Mouse (Mus musculus) hindbrain, embryonic 16.5 days (tissue): ENCODE results near the gene Gria1. TPM values are rescaled to one million over a fixed set of nuclear protein-coding genes. Genes with fewer than 3 reads are reported as not detected.
A peak's percentile ranks its signal among the peaks of the same experiment; 100 is the strongest.

Source experiments
- ATAC-seq: fragments of 200-750 bp; cut with Nextera tagmentation; 2 replicates; pipeline ENCODE4 v1.8.0; 2017; ENCODE audit warnings: moderate TSS enrichment, moderate library complexity
- H3K27ac ChIP-seq: fragments of 300-500 bp; sonication (generic); 2 replicates; pipeline ENCODE4 v1.5.1; 2014; ENCODE audit warnings: low read depth, mild to moderate bottlenecking, control low read depth, low read length, moderate library complexity
- H3K27me3 ChIP-seq: fragments of 300-500 bp; sonication (generic); replicated peaks from 2 replicates; pipeline ENCODE4 v1.6.1; 2014; ENCODE audit warnings: low read length; ENCODE audit not compliant: control insufficient read depth, insufficient read depth
- H3K36me3 ChIP-seq: fragments of 300-500 bp; sonication (generic); 2 replicates; pipeline ENCODE4 v1.6.1; 2014; ENCODE audit warnings: mild to moderate bottlenecking, low read length, moderate library complexity, mixed read lengths; ENCODE audit not compliant: control insufficient read depth, insufficient read depth
- H3K4me1 ChIP-seq: fragments of 300-500 bp; sonication (generic); 2 replicates; pipeline ENCODE4 v1.6.1; 2014; ENCODE audit warnings: low read depth, low read length; ENCODE audit not compliant: control insufficient read depth, insufficient read depth
- H3K4me2 ChIP-seq: fragments of 300-500 bp; sonication (generic); 2 replicates; pipeline ENCODE4 v1.6.1; 2014; ENCODE audit warnings: mild to moderate bottlenecking, low read length, control low read depth, moderate library complexity
- H3K4me3 ChIP-seq: fragments of 300-500 bp; sonication (generic); 2 replicates; pipeline ENCODE4 v1.5.1; 2014; ENCODE audit warnings: mild to moderate bottlenecking, low read length, control low read depth, moderate library complexity
- H3K9ac ChIP-seq: fragments of 300-500 bp; sonication (generic); 2 replicates; pipeline ENCODE4 v1.6.1; 2014; ENCODE audit warnings: low read depth, mild to moderate bottlenecking, control low read depth, low read length, moderate library complexity
- H3K9me3 ChIP-seq: fragments of 300-500 bp; sonication (generic); 2 replicates; pipeline ENCODE4 v1.6.1; 2014; ENCODE audit warnings: mild to moderate bottlenecking, low read length, moderate library complexity; ENCODE audit not compliant: control insufficient read depth
- WGBS: fragments of 180-500 bp; shearing (Covaris S2); extraction: QIAGEN DNeasy Blood & Tissue Kit; methylation state at CpG from one replicate; pipeline ENCODE4 v1.1.7; 2014; 5-methylcytosine and 5-hydroxymethylcytosine counted together
- polyA plus RNA-seq: library from polyadenylated mRNA; unstranded; fragments of >200 nt; fragmentation: Nextera tagmentation; extraction: Ambion mirVana; gene quantifications from 2 replicates; pipeline ENCODE4 v1.2.1, GENCODE M21; 2015

The Gria1 gene
- polyA plus RNA-seq, 1 experiment from 2014 or later = 47.7 TPM

GRCm38 (mm10) chr11:57039306-57039705 is 28.1 kb downstream of the Gria1 start:
- H3K9ac ChIP-seq = no peak overlapping the region
- no peak overlapping the region for H3K27ac ChIP-seq
- no peaks in the 10 kb centered on the region for H3K27me3 ChIP-seq
- ATAC-seq = no peak
- H3K9me3 ChIP-seq = no peaks in the 10 kb centered on the region
- 66% methylated on average over 8 of the region's 8 CpGs for WGBS
- H3K4me1 ChIP-seq = no peaks in the 10 kb centered on the region
- no peaks in the 10 kb centered on the region for H3K36me3 ChIP-seq
- no peak overlapping the region for H3K4me2 ChIP-seq
- H3K4me3 ChIP-seq = no peak overlapping the region

GRCm38 (mm10) chr11:57042057-57042456 is 30.9 kb downstream of the Gria1 start:
- Histone ChIP-seq H3K4me2 (no peak overlapping the region), H3K9ac (no peak overlapping the region), H3K9me3 (no peaks in the 10 kb centered on the region), H3K27me3 (no peaks in the 10 kb centered on the region), H3K4me1 (no peaks in the 10 kb centered on the region), H3K36me3 (no peaks in the 10 kb centered on the region), H3K27ac (no peak overlapping the region), H3K4me3 (no peak overlapping the region)
- no peak for ATAC-seq
- 91% methylated on average over 3 of the region's 3 CpGs for WGBS

GRCm38 (mm10) chr11:57044146-57044545 is 33.0 kb downstream of the Gria1 start:
- H3K4me1 ChIP-seq = no peaks in the 10 kb centered on the region
- no peak overlapping the region for H3K9ac ChIP-seq
- H3K27me3 ChIP-seq = no peaks in the 10 kb centered on the region
- ATAC-seq = no peak
- H3K4me2 ChIP-seq = no peak overlapping the region
- H3K9me3 ChIP-seq = no peaks in the 10 kb centered on the region
- no peak overlapping the region for H3K27ac ChIP-seq
- H3K36me3 ChIP-seq = no peaks in the 10 kb centered on the region
- no peak overlapping the region for H3K4me3 ChIP-seq
- 69% methylated on average over 5 of the region's 5 CpGs for WGBS

GRCm38 (mm10) chr11:57051666-57052562 is 40.7 kb downstream of the Gria1 start:
- Histone ChIP-seq H3K27ac (peak overlapping the region; percentile 13; the same call in 1 of the 2 replicates), H3K4me3 (no peak overlapping the region), H3K9ac (no peak overlapping the region), H3K36me3 (no peaks in the 10 kb centered on the region), H3K9me3 (no peaks in the 10 kb centered on the region), H3K4me2 (no peak overlapping the region), H3K27me3 (no peaks in the 10 kb centered on the region), H3K4me1 (peaks cover 3% of the 10 kb centered on the region; the same call in 1 of the 2 replicates)
- 55% methylated on average over 6 of the region's 6 CpGs for WGBS
- peak; percentile 90 for ATAC-seq

GRCm38 (mm10) chr11:57062441-57062840 is 51.3 kb downstream of the Gria1 start:
- WGBS = 89% methylated on average over 3 of the region's 3 CpGs
- Histone ChIP-seq H3K4me2 (no peak overlapping the region), H3K27me3 (no peaks in the 10 kb centered on the region), H3K9me3 (no peaks in the 10 kb centered on the region), H3K9ac (no peak overlapping the region), H3K4me1 (no peaks in the 10 kb centered on the region), H3K4me3 (no peak overlapping the region), H3K36me3 (no peaks in the 10 kb centered on the region), H3K27ac (no peak overlapping the region)
- ATAC-seq = no peak

GRCm38 (mm10) chr11:57070196-57070901 is 59.2 kb downstream of the Gria1 start:
- H3K4me2 ChIP-seq = no peak overlapping the region
- H3K4me1 ChIP-seq = peaks cover 9% of the 10 kb centered on the region
- H3K4me3 ChIP-seq = no peak overlapping the region
- H3K36me3 ChIP-seq = no peaks in the 10 kb centered on the region
- no peak overlapping the region for H3K9ac ChIP-seq
- peak; percentile 72 for ATAC-seq
- whole genome bisulfite sequencing = 38% methylated on average over 8 of the region's 8 CpGs
- H3K9me3 ChIP-seq = no peaks in the 10 kb centered on the region
- peak overlapping the region; percentile 19; the same call in 1 of the 2 replicates for H3K27ac ChIP-seq
- H3K27me3 ChIP-seq = no peaks in the 10 kb centered on the region

- 41% methylated on average over 6 of the region's 6 CpGs for WGBS
- H3K4me3 ChIP-seq = no peak overlapping the region
- H3K27me3 ChIP-seq = no peaks in the 10 kb centered on the region
- H3K9me3 ChIP-seq = no peaks in the 10 kb centered on the region
- H3K4me1 ChIP-seq = peaks cover 9% of the 10 kb centered on the region
- H3K9ac ChIP-seq = no peak overlapping the region
- H3K4me2 ChIP-seq = no peak overlapping the region
- no peaks in the 10 kb centered on the region for H3K36me3 ChIP-seq
- no peak overlapping the region for H3K27ac ChIP-seq
- no peak for ATAC-seq
These were observed 61.0 kb downstream of the Gria1 start for GRCm38 (mm10) chr11:57072171-57072570.

- H3K9me3 ChIP-seq = no peaks in the 10 kb centered on the region
- 70% methylated on average over 3 of the region's 3 CpGs for WGBS
These were observed 68.2 kb downstream of the Gria1 start for GRCm38 (mm10) chr11:57079423-57079822.

GRCm38 (mm10) chr11:57089527-57089926 is 78.3 kb downstream of the Gria1 start:
- Histone ChIP-seq H3K4me1 (no peaks in the 10 kb centered on the region), H3K27me3 (no peaks in the 10 kb centered on the region), H3K36me3 (no peaks in the 10 kb centered on the region), H3K9ac (no peak overlapping the region), H3K9me3 (no peaks in the 10 kb centered on the region), H3K27ac (no peak overlapping the region), H3K4me2 (no peak overlapping the region), H3K4me3 (no peak overlapping the region)
- 29% methylated on average over 5 of the region's 5 CpGs for WGBS
- peak; percentile 88 for ATAC-seq

More at GRCm38 (mm10) chr11:57079423-57079822, 68.2 kb downstream of the Gria1 start:
- H3K27ac ChIP-seq = no peak overlapping the region
- H3K4me1 ChIP-seq = no peaks in the 10 kb centered on the region
- H3K27me3 ChIP-seq = no peaks in the 10 kb centered on the region
- no peak for ATAC-seq
- H3K36me3 ChIP-seq = no peaks in the 10 kb centered on the region
- H3K4me2 ChIP-seq = no peak overlapping the region
- no peak overlapping the region for H3K4me3 ChIP-seq
- no peak overlapping the region for H3K9ac ChIP-seq
